Mouse (Mus musculus): ENCODE measurements around the gene Phactr2.

Phactr2 gene

DNA sequence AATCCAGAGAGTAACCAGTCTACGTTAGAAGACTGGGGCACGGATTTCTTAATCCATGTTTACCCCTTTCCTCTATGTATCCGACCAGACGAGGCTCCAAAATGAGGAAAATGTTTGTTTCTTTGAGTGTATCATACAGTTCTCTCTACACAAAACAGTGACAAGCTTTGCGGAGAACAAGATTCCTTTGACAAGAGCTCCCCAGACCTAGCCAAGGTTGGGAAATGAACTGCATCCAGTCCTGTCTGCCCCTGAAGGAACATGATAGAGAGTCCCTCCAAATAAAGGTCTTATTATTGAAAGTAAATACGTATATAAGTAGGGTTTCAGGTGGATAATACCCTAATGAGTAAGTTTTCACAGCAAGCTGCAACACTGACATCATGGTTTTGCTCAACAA is 199.1 kb downstream of the Phactr2 start:
- DNase-seq (ENCODE audit: low read depth, low spot score) = no peak

GRCm38 (mm10) chr10:13274699-13275098 is 199.5 kb downstream of the Phactr2 start:
- no peak for DNase-seq (ENCODE audit: low read depth, low spot score)

DNA sequence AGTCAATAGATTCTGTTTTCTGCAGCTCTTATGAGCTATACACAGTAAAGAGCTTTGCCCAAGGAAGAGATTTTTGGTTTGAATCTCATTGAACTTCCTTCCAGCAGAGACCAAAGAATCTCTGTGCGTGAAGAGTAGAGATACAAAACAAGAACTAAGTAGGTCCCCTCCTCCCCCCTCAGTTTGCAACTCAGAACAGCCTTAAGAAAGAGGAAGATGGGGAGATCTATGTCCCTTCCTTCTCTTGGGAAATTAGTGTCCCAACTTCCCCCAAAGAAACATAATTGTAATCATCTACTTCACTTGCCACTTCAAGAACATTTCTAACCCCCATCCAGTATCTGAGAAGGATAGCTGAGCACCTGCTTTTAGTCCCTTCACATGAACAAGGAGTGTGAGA is 200.5 kb downstream of the Phactr2 start:
- DNase-seq (ENCODE audit: low read depth, low spot score) = no peak

DNA sequence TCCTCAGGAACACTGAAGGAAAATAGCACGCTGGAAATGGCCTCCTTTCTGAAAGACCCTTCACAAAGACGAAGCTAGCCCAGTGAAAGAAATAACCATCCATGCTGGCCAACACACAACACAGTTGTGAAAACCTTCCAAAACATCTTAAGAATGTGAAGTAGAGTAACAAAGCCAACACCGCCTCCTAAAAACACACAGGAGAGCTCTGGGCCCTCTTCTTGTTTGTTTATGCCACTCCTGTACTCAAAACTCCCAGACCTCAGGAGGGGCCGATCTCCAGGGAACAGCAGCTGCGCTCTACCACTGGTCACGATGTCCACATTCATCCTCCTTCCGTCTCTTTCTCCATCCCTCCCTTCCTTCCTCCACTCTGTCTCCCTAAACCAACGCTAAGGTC is 202.5 kb downstream of the Phactr2 start:
- no peak for DNase-seq (ENCODE audit: low read depth, low spot score)

DNA sequence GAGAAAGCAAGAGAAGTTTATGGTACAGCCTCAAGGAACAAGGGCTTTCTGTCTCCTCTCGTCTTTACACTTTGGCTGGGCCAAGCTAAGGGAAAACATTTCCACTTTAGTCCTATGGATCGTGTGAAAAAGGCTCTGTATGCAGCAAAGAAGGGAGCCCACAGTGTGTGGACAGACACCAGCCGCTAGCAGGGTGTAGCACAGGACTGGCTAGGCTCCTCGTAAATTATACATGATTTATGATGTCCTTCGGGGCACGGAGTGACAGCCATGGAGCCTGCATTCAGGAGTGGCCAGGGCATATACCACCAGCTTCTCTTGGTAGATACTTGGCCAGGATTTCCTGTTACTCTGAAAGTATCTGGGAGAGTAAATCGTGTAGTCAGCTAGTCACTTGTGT is 203.1 kb downstream of the Phactr2 start:
- DNase-seq (ENCODE audit: low read depth, low spot score) = no peak

GRCm38 (mm10) chr10:13270270-13270669 is 203.9 kb downstream of the Phactr2 start:
- DNase-seq (ENCODE audit: low read depth, low spot score) = no peak

GRCm38 (mm10) chr10:13259251-13259650 is 215.0 kb downstream of the Phactr2 start:
- no peak for DNase-seq (ENCODE audit: low read depth, low spot score)

DNA sequence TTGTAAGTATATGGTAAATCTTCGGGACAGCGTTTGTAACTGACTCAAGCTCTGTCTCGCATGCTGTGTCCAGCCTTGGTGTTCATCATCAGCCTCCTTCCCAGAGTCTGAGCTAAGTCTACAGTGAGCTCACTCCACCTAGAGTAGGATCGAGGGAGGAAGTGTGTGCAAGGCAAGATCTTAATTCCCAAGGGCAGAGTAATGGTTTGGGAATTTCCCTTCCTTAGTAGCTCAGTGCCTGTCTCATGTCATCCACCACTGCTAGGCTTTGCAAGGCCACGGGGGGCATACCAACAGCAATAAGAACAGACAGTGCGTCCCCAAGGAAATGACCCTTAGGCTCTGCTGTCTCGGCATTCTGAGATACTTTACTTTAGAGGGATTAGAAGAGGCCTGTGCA is 218.0 kb downstream of the Phactr2 start:
- no peak for DNase-seq (ENCODE audit: low read depth, low spot score)

DNA sequence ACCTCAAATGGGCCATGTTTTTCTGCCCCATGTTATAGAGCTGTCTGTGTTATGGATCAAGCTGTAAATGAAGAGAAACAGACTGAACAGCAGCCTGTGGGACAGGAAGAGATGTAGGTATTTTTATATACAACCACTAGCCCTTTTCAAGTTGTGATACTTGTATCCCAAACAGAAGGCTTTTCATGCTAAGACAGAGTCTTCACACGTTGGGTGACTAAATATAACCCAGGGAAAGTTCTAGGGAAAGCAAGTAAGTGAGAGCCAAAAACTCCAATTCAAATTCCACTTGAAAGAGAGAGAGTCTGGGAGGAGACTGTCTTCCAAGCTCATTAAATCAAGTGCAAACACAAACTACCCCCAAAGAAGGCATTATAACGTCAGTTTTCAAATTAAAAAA is 223.9 kb downstream of the Phactr2 start:
- no peak for DNase-seq (ENCODE audit: low read depth, low spot score)

DNA sequence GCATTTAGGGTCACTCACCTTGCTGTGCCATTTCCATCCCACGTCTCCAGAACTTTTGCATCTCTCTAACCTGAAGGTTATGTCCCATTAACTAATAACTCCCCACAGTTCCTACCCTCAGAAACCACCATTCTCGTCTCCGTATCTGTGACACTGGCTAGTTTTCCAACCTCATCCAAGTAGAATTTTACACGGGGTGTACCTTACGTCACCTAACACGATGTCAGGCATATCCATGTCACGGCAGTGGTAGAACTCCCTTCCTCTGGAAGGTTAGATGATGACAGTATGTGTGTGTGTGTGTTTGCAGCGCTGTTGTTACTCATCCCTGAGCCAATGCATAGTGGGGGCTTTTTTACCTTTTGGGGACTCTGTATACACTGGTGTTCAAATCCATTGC is 225.1 kb downstream of the Phactr2 start:
- DNase-seq (ENCODE audit: low read depth, low spot score) = no peak

- DNase-seq (ENCODE audit: low read depth, low spot score) = no peak
These were observed 228.5 kb downstream of the Phactr2 start for GRCm38 (mm10) chr10:13245714-13246113.

GRCm38 (mm10) chr10:13244192-13244591 is 230.0 kb downstream of the Phactr2 start:
- no peak for DNase-seq (ENCODE audit: low read depth, low spot score)

- DNase-seq (ENCODE audit: low read depth, low spot score) = no peak
These were observed 233.8 kb downstream of the Phactr2 start for GRCm38 (mm10) chr10:13240431-13240830.

DNA sequence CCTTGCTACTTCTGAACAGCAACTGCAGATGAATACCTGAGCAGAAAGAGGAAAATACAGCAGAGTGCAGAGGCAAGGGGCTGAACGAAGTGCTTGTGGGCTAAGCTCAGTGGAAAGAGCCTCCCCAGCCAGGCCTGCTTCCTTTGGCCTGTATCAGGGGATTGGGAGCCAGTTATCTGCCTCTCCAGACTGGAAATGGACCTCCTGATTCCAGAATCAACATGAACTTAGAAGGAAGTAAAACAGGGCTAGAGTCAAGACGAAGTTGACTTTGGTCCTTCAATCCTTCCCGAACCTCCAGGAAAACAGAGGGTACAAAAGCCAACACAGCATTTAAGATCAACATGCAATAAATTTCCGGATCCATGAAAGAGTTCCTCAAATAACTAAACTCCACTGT is 236.0 kb downstream of the Phactr2 start:
- DNase-seq (ENCODE audit: low read depth, low spot score) = no peak

DNA sequence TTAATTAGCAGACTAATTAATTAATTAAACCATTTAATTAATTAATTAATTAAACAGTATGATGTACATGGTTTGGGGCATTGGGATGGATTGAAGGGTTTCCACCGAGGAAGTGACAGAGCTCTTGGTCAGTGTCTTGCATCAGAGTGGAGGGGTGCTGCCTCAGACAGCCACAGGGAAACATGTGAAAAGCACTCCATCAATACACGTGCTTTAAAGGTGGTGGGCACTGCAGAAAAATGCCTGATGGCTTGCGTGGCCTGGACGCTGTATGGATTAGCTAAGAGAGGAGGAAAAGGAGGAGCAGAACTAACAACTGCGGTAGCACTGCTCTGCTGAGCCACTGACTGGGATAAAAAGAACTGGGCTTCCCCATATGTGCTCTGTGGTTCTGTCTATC is 237.3 kb downstream of the Phactr2 start:
- DNase-seq (ENCODE audit: low read depth, low spot score) = no peak

- DNase-seq (ENCODE audit: low read depth, low spot score) = no peak
These were observed 239.7 kb downstream of the Phactr2 start for GRCm38 (mm10) chr10:13234503-13234902.

GRCm38 (mm10) chr10:13233941-13234340 is 240.3 kb downstream of the Phactr2 start:
- no peak for DNase-seq (ENCODE audit: low read depth, low spot score)

DNA sequence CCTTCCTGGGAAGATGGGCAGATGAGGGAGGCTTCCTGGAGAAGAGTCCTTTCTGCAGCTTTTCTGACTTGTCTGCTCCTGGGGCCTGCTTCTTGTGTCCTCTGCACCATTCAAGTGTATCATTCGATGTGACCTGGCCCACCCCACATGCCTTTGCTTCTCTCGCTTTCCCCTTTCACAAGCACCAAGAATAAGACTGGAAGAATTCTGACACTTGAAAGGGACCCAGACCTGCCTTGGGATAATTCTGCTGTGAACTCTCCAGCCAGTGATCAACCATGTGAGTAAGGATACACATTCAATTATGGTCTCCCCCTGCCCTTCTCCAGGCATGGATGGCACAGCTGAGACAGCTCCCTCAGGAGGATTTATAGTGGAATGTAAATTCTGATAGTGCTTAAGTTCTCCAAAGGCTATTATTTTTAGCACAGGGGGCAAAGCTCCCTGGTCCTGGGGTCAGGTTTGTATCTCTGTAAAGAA is 241.0 kb downstream of the Phactr2 start:
- DNase-seq (ENCODE audit: low read depth, low spot score) = no peak

- DNase-seq (ENCODE audit: low read depth, low spot score) = no peak
These were observed 241.6 kb downstream of the Phactr2 start for GRCm38 (mm10) chr10:13232443-13233142.

- no peak for DNase-seq (ENCODE audit: low read depth, low spot score)
These were observed 243.5 kb downstream of the Phactr2 start for GRCm38 (mm10) chr10:13230716-13231115.

GRCm38 (mm10) chr10:13225377-13226063 is 248.7 kb downstream of the Phactr2 start:
- DNase-seq (ENCODE audit: low read depth, low spot score) = no peak

GRCm38 (mm10) chr10:13222135-13222534 is 252.1 kb downstream of the Phactr2 start:
- DNase-seq (ENCODE audit: low read depth, low spot score) = no peak

- DNase-seq (ENCODE audit: low read depth, low spot score) = no peak
These were observed 254.2 kb downstream of the Phactr2 start for GRCm38 (mm10) chr10:13220061-13220460.
